Mouse (Mus musculus) limb, embryonic 12.5 days (tissue): ENCODE measurements around the gene Xxylt1. TPM values are rescaled to one million over a fixed set of nuclear protein-coding genes. Genes with fewer than 3 reads are reported as not detected.

Source experiments
- ATAC-seq: fragments of 200-750 bp; cut with Nextera tagmentation; 2 replicates; pipeline ENCODE4 v1.8.0; 2017; ENCODE audit warnings: low read depth, moderate TSS enrichment; ENCODE audit not compliant: insufficient number of reproducible peaks, insufficient read depth, low FRiP score, low TSS enrichment
- H3K27ac ChIP-seq: fragments of 300-500 bp; sonication (generic); 2 replicates; pipeline ENCODE4 v1.5.1; 2016; ENCODE audit warnings: mild to moderate bottlenecking, moderate library complexity
- H3K27me3 ChIP-seq: fragments of 300-500 bp; sonication (generic); 2 replicates; pipeline ENCODE4 v1.6.1; 2016; ENCODE audit warnings: mild to moderate bottlenecking, moderate library complexity
- H3K36me3 ChIP-seq: fragments of 300-500 bp; sonication (generic); 2 replicates; pipeline ENCODE4 v1.6.1; 2016; ENCODE audit warnings: mild to moderate bottlenecking, moderate library complexity
- H3K4me1 ChIP-seq: fragments of 300-500 bp; sonication (generic); replicated peaks from 2 replicates; pipeline ENCODE4 v1.6.1; 2016
- H3K4me2 ChIP-seq: fragments of 300-500 bp; sonication (generic); 2 replicates; pipeline ENCODE4 v1.6.1; 2016; ENCODE audit warnings: mild to moderate bottlenecking, moderate library complexity
- H3K4me3 ChIP-seq: fragments of 300-500 bp; sonication (generic); replicated peaks from 2 replicates; pipeline ENCODE4 v1.5.1; 2016; ENCODE audit warnings: mild to moderate bottlenecking
- H3K9ac ChIP-seq: fragments of 300-500 bp; sonication (generic); replicated peaks from 2 replicates; pipeline ENCODE4 v1.6.1; 2016; ENCODE audit warnings: mild to moderate bottlenecking, moderate library complexity
- H3K9me3 ChIP-seq: fragments of 300-500 bp; sonication (generic); 2 replicates; pipeline ENCODE4 v1.6.1; 2016; ENCODE audit warnings: mild to moderate bottlenecking, moderate library complexity
- WGBS: fragments of 180-500 bp; shearing (Covaris S2); methylation state at CpG from one replicate; pipeline ENCODE4 v1.1.7; 2016; 5-methylcytosine and 5-hydroxymethylcytosine counted together
- polyA plus RNA-seq: library from polyadenylated mRNA; unstranded; fragments of >200 nt; fragmentation: Nextera tagmentation; extraction: Ambion mirVana; gene quantifications from 2 replicates; pipeline ENCODE4 v1.2.1, GENCODE M21; 2016

The Xxylt1 gene
- polyA plus RNA-seq, 1 experiment from 2014 or later: 22.4 TPM

DNA sequence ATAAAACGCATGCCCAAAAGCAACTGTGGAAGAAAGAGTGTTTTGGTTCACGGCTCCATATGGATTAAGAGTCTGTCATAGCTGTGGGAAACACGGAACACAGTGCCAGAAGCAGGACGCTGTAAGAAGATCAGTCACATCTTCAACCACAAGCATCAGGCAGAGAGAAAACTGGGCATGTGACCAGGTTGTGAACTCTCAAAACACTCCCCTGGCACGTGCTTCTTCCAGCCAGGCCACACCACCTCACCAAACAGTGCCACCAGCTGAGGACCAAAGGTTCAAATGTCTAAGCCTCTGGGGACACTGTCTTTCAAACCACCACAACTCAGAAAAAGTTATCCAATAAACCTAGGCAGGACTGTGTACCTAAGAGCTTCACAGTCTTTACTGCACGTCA, 93.0 kb downstream of the Xxylt1 start:
- no peak overlapping the region for H3K9ac ChIP-seq
- peaks cover 9% of the 10 kb centered on the region for H3K4me1 ChIP-seq
- no peak overlapping the region for H3K4me3 ChIP-seq
- H3K27me3 ChIP-seq: no peaks in the 10 kb centered on the region
- H3K4me2 ChIP-seq: no peak overlapping the region
- 0 out of 2 replicates have a peak, but pooled peaks have one; percentile 17 for ATAC-seq
- H3K9me3 ChIP-seq: no peaks in the 10 kb centered on the region
- WGBS: 85% methylated on average over 6 of the region's 6 CpGs
- H3K36me3 ChIP-seq: no peaks in the 10 kb centered on the region
- no peak overlapping the region for H3K27ac ChIP-seq

- WGBS: 65% methylated on average over 6 of the region's 6 CpGs
- Histone ChIP-seq H3K9me3 (no peaks in the 10 kb centered on the region), H3K4me3 (no peak overlapping the region), H3K36me3 (no peaks in the 10 kb centered on the region), H3K27ac (no peak overlapping the region), H3K4me1 (peaks cover 5% of the 10 kb centered on the region), H3K4me2 (no peak overlapping the region), H3K27me3 (no peaks in the 10 kb centered on the region), H3K9ac (no peak overlapping the region)
- no peak for ATAC-seq
Measured at GRCm38 (mm10) chr16:30987684-30988083, 93.5 kb downstream of the Xxylt1 start.

GRCm38 (mm10) chr16:30984826-30985545, 96.2 kb downstream of the Xxylt1 start:
- no peak overlapping the region; the same call in 1 of the 2 replicates for H3K27ac ChIP-seq
- WGBS: 57% methylated on average over 17 of the region's 17 CpGs
- H3K9me3 ChIP-seq: no peaks in the 10 kb centered on the region
- ATAC-seq: no peak
- no peak overlapping the region for H3K9ac ChIP-seq
- no peaks in the 10 kb centered on the region for H3K27me3 ChIP-seq
- H3K4me3 ChIP-seq: no peak overlapping the region
- H3K4me2 ChIP-seq: no peak overlapping the region
- no peaks in the 10 kb centered on the region for H3K36me3 ChIP-seq
- H3K4me1 ChIP-seq: 0 out of 2 replicates have a peak, but pooled peaks cover 2% of the 10 kb centered on the region

- Histone ChIP-seq H3K27me3 (no peaks in the 10 kb centered on the region), H3K9ac (0 out of 2 replicates have a peak overlapping the region, but pooled peaks have one; percentile 18), H3K36me3 (no peaks in the 10 kb centered on the region), H3K27ac (no peak overlapping the region), H3K4me2 (no peak overlapping the region), H3K4me3 (no peak overlapping the region), H3K9me3 (no peaks in the 10 kb centered on the region), H3K4me1 (0 out of 2 replicates have a peak, but pooled peaks cover 2% of the 10 kb centered on the region)
- ATAC-seq: no peak
- 82% methylated on average over 5 of the region's 5 CpGs for WGBS
Measured at GRCm38 (mm10) chr16:30984101-30984500, 97.1 kb downstream of the Xxylt1 start.

DNA sequence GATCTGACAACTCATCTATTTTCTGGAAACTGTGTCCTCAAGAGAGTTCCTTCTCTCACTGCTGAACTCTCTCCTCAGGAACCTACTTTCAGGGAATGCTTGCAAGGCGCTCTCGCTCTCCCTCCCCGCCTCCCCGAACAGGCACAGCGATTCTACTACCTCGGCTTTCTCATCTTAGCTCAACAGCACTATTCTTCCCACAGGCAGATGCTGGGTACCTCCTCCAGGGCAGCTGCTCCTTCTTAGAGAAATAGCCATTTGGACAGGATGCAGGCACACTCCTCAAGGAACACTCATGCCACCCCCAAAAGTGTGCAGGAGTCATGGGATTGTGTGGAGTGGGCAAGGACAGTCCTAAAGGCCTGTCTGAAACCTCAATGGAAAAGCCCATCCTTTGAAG, 97.5 kb downstream of the Xxylt1 start:
- no peak overlapping the region for H3K27ac ChIP-seq
- 0 out of 2 replicates have a peak, but pooled peaks cover 2% of the 10 kb centered on the region for H3K4me1 ChIP-seq
- H3K4me2 ChIP-seq: no peak overlapping the region
- no peak for ATAC-seq
- H3K4me3 ChIP-seq: no peak overlapping the region
- no peak overlapping the region for H3K9ac ChIP-seq
- H3K9me3 ChIP-seq: no peaks in the 10 kb centered on the region
- H3K36me3 ChIP-seq: no peaks in the 10 kb centered on the region
- no peaks in the 10 kb centered on the region for H3K27me3 ChIP-seq
- 68% methylated on average over 6 of the region's 6 CpGs for WGBS

DNA sequence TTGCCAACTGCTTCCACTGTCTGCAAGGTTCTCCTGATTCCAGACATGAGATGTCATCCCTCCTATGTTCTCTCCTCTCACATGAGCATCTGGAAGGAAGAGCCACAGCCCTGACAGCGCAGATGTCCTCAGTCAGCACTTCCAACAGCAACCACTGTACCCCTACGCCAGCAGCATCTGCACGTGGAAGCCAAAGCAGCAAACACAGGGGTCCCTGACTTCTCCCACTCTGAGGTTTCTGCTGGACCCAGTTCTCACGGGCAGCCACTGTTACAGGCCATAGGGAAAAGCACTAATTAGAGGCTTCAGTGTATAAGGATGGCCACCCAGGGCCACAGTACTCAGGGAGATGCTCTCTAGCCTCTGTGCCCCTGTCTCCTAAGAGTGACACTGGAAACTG, 98.0 kb downstream of the Xxylt1 start:
- Histone ChIP-seq H3K36me3 (no peaks in the 10 kb centered on the region), H3K4me1 (0 out of 2 replicates have a peak, but pooled peaks cover 2% of the 10 kb centered on the region), H3K27me3 (no peaks in the 10 kb centered on the region), H3K9me3 (no peaks in the 10 kb centered on the region), H3K27ac (no peak overlapping the region), H3K4me3 (no peak overlapping the region), H3K9ac (no peak overlapping the region), H3K4me2 (no peak overlapping the region)
- ATAC-seq: no peak
- WGBS: 61% methylated on average over 4 of the region's 4 CpGs

DNA sequence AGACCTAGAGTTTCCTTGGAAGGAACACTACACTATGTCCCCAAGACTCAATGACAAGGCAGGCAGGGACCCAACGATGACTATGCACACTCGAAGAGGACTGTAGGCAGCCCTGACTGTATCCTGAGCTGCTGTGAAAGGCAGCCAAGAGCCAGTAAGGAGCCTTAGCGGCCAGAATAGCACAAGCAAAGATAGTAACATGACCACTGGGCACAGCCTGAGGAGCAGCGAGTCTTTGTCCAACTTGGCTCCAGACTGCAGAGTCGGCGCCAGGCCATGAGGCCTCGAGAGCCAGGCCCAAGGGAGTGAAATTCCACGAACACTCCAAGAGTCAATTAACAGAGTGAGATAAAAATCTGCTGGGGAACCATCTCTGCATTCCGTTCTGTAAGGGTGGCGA, 99.9 kb downstream of the Xxylt1 start:
- H3K4me1 ChIP-seq: peaks cover 10% of the 10 kb centered on the region; the same call in 1 of the 2 replicates
- WGBS: 93% methylated on average over 10 of the region's 10 CpGs
- no peak overlapping the region for H3K27ac ChIP-seq
- no peak overlapping the region for H3K4me2 ChIP-seq
- no peak overlapping the region for H3K4me3 ChIP-seq
- H3K36me3 ChIP-seq: no peaks in the 10 kb centered on the region
- no peaks in the 10 kb centered on the region for H3K27me3 ChIP-seq
- no peaks in the 10 kb centered on the region for H3K9me3 ChIP-seq
- ATAC-seq: no peak
- H3K9ac ChIP-seq: no peak overlapping the region

- no peak overlapping the region for H3K4me3 ChIP-seq
- H3K4me1 ChIP-seq: peaks cover 7% of the 10 kb centered on the region; the same call in 1 of the 2 replicates
- no peak overlapping the region for H3K4me2 ChIP-seq
- no peaks in the 10 kb centered on the region for H3K27me3 ChIP-seq
- no peak overlapping the region for H3K9ac ChIP-seq
- H3K9me3 ChIP-seq: no peaks in the 10 kb centered on the region
- H3K27ac ChIP-seq: no peak overlapping the region
- 89% methylated on average over 11 of the region's 11 CpGs for whole genome bisulfite sequencing
- no peak for ATAC-seq
- H3K36me3 ChIP-seq: no peaks in the 10 kb centered on the region
Measured at GRCm38 (mm10) chr16:30979905-30980304, 101.3 kb downstream of the Xxylt1 start.

DNA sequence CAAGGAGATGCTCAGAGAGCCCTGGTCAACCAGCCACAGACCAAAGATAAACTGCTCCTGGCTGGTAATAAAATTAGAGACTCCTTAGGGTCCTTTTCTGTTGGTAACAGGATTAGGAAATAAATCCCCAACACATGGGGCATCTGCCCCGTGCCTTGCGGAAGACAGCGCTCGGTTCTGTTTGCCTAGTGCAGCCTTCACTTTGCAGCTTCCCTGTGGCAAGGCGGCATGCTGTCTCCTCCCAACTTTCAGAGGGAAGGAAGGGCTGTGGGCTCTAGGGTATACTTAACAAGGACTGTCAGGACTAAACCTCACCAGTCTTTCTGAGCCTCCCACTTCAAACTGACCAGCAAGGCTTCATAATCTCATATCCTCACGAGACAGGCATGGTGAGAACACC, 103.5 kb downstream of the Xxylt1 start:
- H3K9ac ChIP-seq: no peak overlapping the region
- 64% methylated on average over 6 of the region's 6 CpGs for WGBS
- H3K36me3 ChIP-seq: no peaks in the 10 kb centered on the region
- H3K4me3 ChIP-seq: no peak overlapping the region
- no peak overlapping the region for H3K27ac ChIP-seq
- no peaks in the 10 kb centered on the region for H3K27me3 ChIP-seq
- no peak for ATAC-seq
- H3K4me1 ChIP-seq: peaks cover 7% of the 10 kb centered on the region; the same call in 1 of the 2 replicates
- H3K9me3 ChIP-seq: no peaks in the 10 kb centered on the region
- no peak overlapping the region for H3K4me2 ChIP-seq

DNA sequence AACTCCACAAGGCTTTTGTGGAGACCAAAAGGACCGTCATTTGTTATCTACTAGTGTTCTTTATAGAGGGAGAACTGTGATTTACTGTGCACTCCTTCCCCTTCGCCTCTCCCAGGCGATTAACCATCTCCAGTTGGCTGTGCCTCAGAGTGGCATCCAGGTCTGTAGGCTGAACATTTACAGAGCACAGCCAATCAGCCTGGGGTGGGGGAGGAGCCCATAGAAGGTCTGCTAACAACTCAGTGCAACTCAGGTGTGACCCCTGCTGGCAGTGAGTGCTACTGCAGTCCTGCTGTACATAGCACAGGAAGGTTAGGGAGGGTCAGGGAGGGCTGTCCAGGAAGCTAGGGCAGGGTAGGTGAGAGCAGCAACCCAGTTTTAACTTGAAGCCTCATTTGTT, 104.0 kb downstream of the Xxylt1 start:
- Histone ChIP-seq H3K27ac (0 out of 2 replicates have a peak overlapping the region, but pooled peaks have one; percentile 7), H3K9ac (no peak overlapping the region), H3K4me2 (0 out of 2 replicates have a peak overlapping the region, but pooled peaks have one; percentile 28), H3K4me3 (no peak overlapping the region), H3K4me1 (peaks cover 9% of the 10 kb centered on the region; the same call in 1 of the 2 replicates), H3K36me3 (no peaks in the 10 kb centered on the region), H3K9me3 (no peaks in the 10 kb centered on the region), H3K27me3 (no peaks in the 10 kb centered on the region)
- peak; percentile 86 for ATAC-seq
- WGBS: 0% methylated on average over 3 of the region's 3 CpGs

- no peak for ATAC-seq
- Histone ChIP-seq H3K27ac (no peak overlapping the region), H3K36me3 (no peaks in the 10 kb centered on the region), H3K9me3 (no peaks in the 10 kb centered on the region), H3K4me1 (peaks cover 20% of the 10 kb centered on the region), H3K27me3 (no peaks in the 10 kb centered on the region), H3K4me2 (no peak overlapping the region), H3K9ac (no peak overlapping the region), H3K4me3 (no peak overlapping the region)
- 91% methylated on average over 12 of the region's 12 CpGs for WGBS
Measured at GRCm38 (mm10) chr16:30974549-30974948, 106.7 kb downstream of the Xxylt1 start.

- Histone ChIP-seq H3K27me3 (no peaks in the 10 kb centered on the region), H3K4me2 (no peak overlapping the region), H3K9me3 (no peaks in the 10 kb centered on the region), H3K4me3 (no peak overlapping the region), H3K36me3 (no peaks in the 10 kb centered on the region), H3K9ac (no peak overlapping the region), H3K4me1 (peaks cover 29% of the 10 kb centered on the region), H3K27ac (no peak overlapping the region)
- ATAC-seq: no peak
- 83% methylated on average over 6 of the region's 6 CpGs for WGBS
Measured at GRCm38 (mm10) chr16:30973416-30973815, 107.8 kb downstream of the Xxylt1 start.
